Mouse (Mus musculus) midbrain, embryonic 13.5 days (tissue): Measurements from ENCODE around the gene Mpig6b. TPM values are rescaled to one million over a fixed set of nuclear protein-coding genes. Genes with fewer than 3 reads are reported as not detected.
A peak's percentile ranks its signal among the peaks of the same experiment; 100 is the strongest.

Source experiments
- ATAC-seq: fragments of 200-750 bp; cut with Nextera tagmentation; 2 replicates; pipeline ENCODE4 v1.8.0; 2017; ENCODE audit warnings: mild to moderate bottlenecking, moderate TSS enrichment, moderate library complexity
- H3K27ac ChIP-seq: fragments of 300-500 bp; sonication (generic); 2 replicates; pipeline ENCODE4 v1.5.1; 2015; ENCODE audit warnings: inconsistent platforms, mild to moderate bottlenecking, moderate library complexity
- H3K27me3 ChIP-seq: fragments of 300-500 bp; sonication (generic); 2 replicates; pipeline ENCODE4 v1.6.1; 2015; ENCODE audit warnings: mild to moderate bottlenecking, inconsistent platforms
- H3K36me3 ChIP-seq: fragments of 300-500 bp; sonication (generic); 2 replicates; pipeline ENCODE4 v1.6.1; 2015; ENCODE audit warnings: mild to moderate bottlenecking, inconsistent platforms
- H3K4me1 ChIP-seq: fragments of 300-500 bp; sonication (generic); replicated peaks from 2 replicates; pipeline ENCODE4 v1.6.1; 2015; ENCODE audit warnings: inconsistent platforms
- H3K4me2 ChIP-seq: fragments of 300-500 bp; sonication (generic); replicated peaks from 2 replicates; pipeline ENCODE4 v1.6.1; 2015; ENCODE audit warnings: moderate library complexity, mild to moderate bottlenecking, inconsistent platforms
- H3K4me3 ChIP-seq: fragments of 300-500 bp; sonication (generic); replicated peaks from 2 replicates; pipeline ENCODE4 v1.5.1; 2015; ENCODE audit warnings: mild to moderate bottlenecking, inconsistent platforms
- H3K9ac ChIP-seq: fragments of 300-500 bp; sonication (generic); replicated peaks from 2 replicates; pipeline ENCODE4 v1.6.1; 2015; ENCODE audit warnings: mild to moderate bottlenecking, inconsistent platforms
- H3K9me3 ChIP-seq: fragments of 300-500 bp; sonication (generic); 2 replicates; pipeline ENCODE4 v1.6.1; 2016; ENCODE audit warnings: mild to moderate bottlenecking, inconsistent platforms
- WGBS: fragments of 180-500 bp; shearing (Covaris S2); methylation state at CpG from one replicate; pipeline ENCODE4 v1.1.7; 2015; 5-methylcytosine and 5-hydroxymethylcytosine counted together
- polyA plus RNA-seq: library from polyadenylated mRNA; unstranded; fragments of >200 nt; fragmentation: Nextera tagmentation; extraction: Ambion mirVana; gene quantifications from 2 replicates; pipeline ENCODE4 v1.2.1, GENCODE M21; 2015

The Mpig6b gene
- polyA plus RNA-seq, 1 experiment from 2014 or later: 0.50 TPM

DNA sequence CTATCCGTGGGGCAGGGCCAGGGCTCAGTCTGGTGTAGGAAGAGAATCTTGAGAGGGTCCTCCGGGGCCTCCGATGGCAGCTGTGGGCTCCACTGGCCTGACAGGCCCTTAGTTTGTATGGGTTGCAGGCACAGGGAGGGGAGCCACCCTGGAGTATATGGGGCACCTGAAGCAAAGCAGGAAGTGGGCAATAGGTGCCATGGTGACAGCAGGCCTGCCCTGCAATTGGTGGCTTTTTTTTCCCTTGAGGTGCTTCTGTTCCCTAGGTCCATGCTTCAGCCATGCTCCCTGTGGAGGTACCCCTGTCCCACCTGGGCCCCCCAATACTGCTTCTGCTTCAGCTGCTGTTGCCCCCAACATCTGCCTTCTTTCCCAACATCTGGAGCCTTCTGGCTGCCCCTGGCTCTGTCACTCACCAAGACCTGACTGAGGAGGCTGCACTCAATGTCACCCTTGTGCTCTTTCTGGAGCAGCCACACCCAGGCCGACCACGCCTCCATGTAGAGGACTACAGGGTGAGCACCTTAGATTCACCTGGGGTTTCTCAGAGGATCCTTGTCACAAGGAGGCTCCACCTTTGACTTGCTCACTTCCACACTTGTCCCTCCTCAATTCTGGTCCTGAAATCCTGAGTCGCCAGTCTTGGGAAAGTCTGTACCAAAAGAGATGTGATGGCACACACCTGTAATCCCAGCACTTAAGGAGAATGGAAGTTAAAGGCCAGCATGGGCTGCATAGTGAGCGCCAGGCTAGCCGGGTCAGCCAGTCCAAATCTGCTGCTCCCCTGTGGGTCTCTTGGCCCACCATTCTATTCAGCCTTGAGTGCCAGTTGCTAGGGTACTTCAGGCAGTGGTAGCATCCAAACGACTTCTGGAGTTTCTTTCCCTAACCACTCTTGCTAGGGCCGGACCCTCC is 48.9 kb downstream of the Mpig6b start:
- ATAC-seq: no peak
- WGBS: 86% methylated on average over 10 of the region's 10 CpGs
- H3K9ac ChIP-seq: peak overlapping the region; percentile 36; the same call in 1 of the 2 replicates
- H3K9me3 ChIP-seq: no peaks in the 10 kb centered on the region
- H3K4me2 ChIP-seq: no peak overlapping the region
- peaks cover 59% of the 10 kb centered on the region for H3K36me3 ChIP-seq
- H3K4me1 ChIP-seq: peaks cover 20% of the 10 kb centered on the region
- H3K27me3 ChIP-seq: no peaks in the 10 kb centered on the region
- peak overlapping the region; percentile 44 for H3K27ac ChIP-seq
- no peak overlapping the region for H3K4me3 ChIP-seq

DNA sequence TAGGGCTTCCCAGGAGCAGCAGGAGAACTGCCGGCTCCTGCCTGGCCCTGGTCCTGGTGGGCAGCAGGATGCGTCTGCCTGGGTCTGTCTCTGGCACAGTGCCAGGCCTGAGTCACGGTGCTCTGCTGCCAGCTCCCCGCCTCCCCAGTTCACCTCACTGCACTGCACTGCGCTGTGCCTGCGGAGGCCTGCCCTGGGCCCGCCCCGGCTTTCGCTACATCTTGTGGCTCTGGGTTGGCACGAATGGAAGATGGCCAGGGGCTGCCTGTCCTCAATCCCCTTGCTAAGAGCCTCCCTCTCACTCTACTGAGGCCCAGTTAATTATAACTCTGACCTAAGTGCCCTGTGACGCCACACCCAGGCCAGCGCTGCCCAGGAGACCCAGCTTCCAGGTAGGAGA is 49.6 kb downstream of the Mpig6b start, which contains the start of gene Vwa7:
Gene Vwa7, plus strand, starts transcription at position 204 of the 400 bp plus-strand sequence.
- peak within 1 kb of the TSS; percentile 44 for H3K27ac ChIP-seq
- no peaks in the 10 kb centered on the region for H3K9me3 ChIP-seq
- H3K4me1 ChIP-seq: peaks cover 14% of the 10 kb centered on the region
- peak within 1 kb of the TSS; percentile 36; the same call in 1 of the 2 replicates for H3K9ac ChIP-seq
- no peaks in the 10 kb centered on the region for H3K27me3 ChIP-seq
- WGBS: 74% methylated on average over 12 of the region's 12 CpGs
- ATAC-seq: peak; percentile 34
- H3K4me3 ChIP-seq: no peak within 1 kb of the TSS
- no peak within 1 kb of the TSS for H3K4me2 ChIP-seq
- H3K36me3 ChIP-seq: peaks cover 65% of the 10 kb centered on the region

DNA sequence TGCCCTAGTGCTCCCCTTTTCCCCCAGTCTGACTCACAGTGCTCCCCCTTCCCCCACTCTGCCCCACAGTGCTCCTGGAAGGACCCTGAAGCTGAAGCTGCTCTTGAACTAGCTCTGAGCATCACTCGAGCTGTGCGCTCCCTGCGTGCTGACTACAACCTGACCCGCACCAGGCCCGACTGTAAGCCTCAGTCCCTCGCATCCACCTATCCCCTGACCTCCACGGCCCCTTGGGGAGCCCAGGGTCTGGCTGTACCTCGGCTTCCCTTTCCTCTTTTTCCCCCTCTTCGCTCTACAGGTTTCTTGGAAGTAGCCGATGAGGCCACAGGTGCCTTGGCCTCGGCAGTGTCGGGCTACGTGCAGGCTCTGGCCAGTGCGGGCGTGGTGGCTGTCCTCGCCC is 50.7 kb downstream of the Mpig6b start:
- H3K36me3 ChIP-seq: peaks cover 76% of the 10 kb centered on the region

DNA sequence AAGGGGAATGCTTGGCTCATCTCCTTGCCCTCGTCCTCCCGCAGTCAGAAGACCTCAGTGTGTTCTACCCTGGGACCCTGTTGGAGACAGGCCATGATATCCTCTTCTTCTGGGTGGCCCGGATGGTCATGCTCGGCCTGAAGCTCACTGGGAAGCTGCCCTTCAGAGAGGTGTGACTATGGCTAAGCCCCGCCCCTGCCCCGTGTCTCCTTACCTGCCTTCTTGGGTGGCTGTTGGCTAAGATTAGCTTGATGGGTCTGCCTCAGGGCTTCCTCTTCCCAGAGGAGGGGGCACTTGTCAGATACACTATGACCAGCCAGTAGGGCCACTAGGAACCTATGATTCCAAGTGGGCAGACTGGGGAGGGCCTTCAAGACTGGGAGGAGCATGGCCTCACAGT is 52.8 kb downstream of the Mpig6b start:
- no peak overlapping the region for H3K9ac ChIP-seq
- no peaks in the 10 kb centered on the region for H3K27me3 ChIP-seq
- WGBS: 89% methylated on average over 6 of the region's 6 CpGs
- no peak overlapping the region for H3K4me3 ChIP-seq
- no peak overlapping the region for H3K27ac ChIP-seq
- no peaks in the 10 kb centered on the region for H3K9me3 ChIP-seq
- H3K4me2 ChIP-seq: no peak overlapping the region
- H3K4me1 ChIP-seq: peaks cover 7% of the 10 kb centered on the region; the same call in 1 of the 2 replicates
- H3K36me3 ChIP-seq: peaks cover 95% of the 10 kb centered on the region
- no peak for ATAC-seq

More for the DNA sequence above, 50.7 kb downstream of the Mpig6b start:
- Histone ChIP-seq H3K4me1 (peaks cover 7% of the 10 kb centered on the region; the same call in 1 of the 2 replicates), H3K27me3 (no peaks in the 10 kb centered on the region), H3K4me3 (no peak overlapping the region), H3K9ac (no peak overlapping the region), H3K9me3 (no peaks in the 10 kb centered on the region), H3K27ac (no peak overlapping the region), H3K4me2 (no peak overlapping the region)
- WGBS: 90% methylated on average over 16 of the region's 16 CpGs
- no peak for ATAC-seq

Other genes with a start within 250 kb of the Mpig6b start
- gene Stk19, start 229.2 kb downstream of the Mpig6b start, polyA plus RNA-seq: 38.5 and 40.5 TPM in 2 replicates
- 74.7 and 76.1 TPM in 2 replicates for gene Dxo, start 229.2 kb downstream of the Mpig6b start, polyA plus RNA-seq
- gene Skiv2l, start 216.0 kb downstream of the Mpig6b start, polyA plus RNA-seq: 59.3 and 61.3 TPM in 2 replicates
- gene Nelfe, start 215.8 kb downstream of the Mpig6b start, polyA plus RNA-seq: 95.0 and 100 TPM in 2 replicates
- gene Cfb, start 203.7 kb downstream of the Mpig6b start, polyA plus RNA-seq: 1.7 and 2.2 TPM in 2 replicates
- 13.2 and 16.3 TPM in 2 replicates for gene Zbtb12, start 186.7 kb downstream of the Mpig6b start, polyA plus RNA-seq
- gene Gm20547, start 184.1 kb downstream of the Mpig6b start, polyA plus RNA-seq: 0.08 TPM in 1 of 2 replicates, not detected in the other
- gene C2, start 167.9 kb downstream of the Mpig6b start, polyA plus RNA-seq: 1.2 and 2.1 TPM in 2 replicates
- 105 and 114 TPM in 2 replicates for gene Ehmt2, start 167.7 kb downstream of the Mpig6b start, polyA plus RNA-seq
- 0.09 TPM in 1 of 2 replicates, not detected in the other for gene Slc44a4, start 151.7 kb downstream of the Mpig6b start, polyA plus RNA-seq
- gene Neu1, start 134.9 kb downstream of the Mpig6b start, polyA plus RNA-seq: 25.5 and 25.9 TPM in 2 replicates
- gene Hspa1b, start 106.9 kb downstream of the Mpig6b start, polyA plus RNA-seq: 0.10 and 0.11 TPM in 2 replicates
- gene Gm20481, start 96.3 kb downstream of the Mpig6b start, polyA plus RNA-seq: not detected in 2 replicates
- 2.8 and 2.9 TPM in 2 replicates for gene Hspa1a, start 94.0 kb downstream of the Mpig6b start, polyA plus RNA-seq
- 0.55 and 1.5 TPM in 2 replicates for gene Hspa1l, start 93.5 kb downstream of the Mpig6b start, polyA plus RNA-seq
- 141 and 150 TPM in 2 replicates for gene Lsm2, start 84.3 kb downstream of the Mpig6b start, polyA plus RNA-seq
- gene Vars, start 65.2 kb downstream of the Mpig6b start, polyA plus RNA-seq: 61.0 and 69.1 TPM in 2 replicates
- 0.13 and 0.20 TPM in 2 replicates for gene Vwa7, start 49.6 kb downstream of the Mpig6b start, polyA plus RNA-seq
- gene Sapcd1, start 38.2 kb downstream of the Mpig6b start, polyA plus RNA-seq: 3.8 and 4.3 TPM in 2 replicates
- 3.3 and 3.7 TPM in 2 replicates for gene Msh5, start 19.4 kb downstream of the Mpig6b start, polyA plus RNA-seq
- 93.7 and 99.6 TPM in 2 replicates for gene Clic1, start 16.2 kb downstream of the Mpig6b start, polyA plus RNA-seq
- gene Ddah2, start 7.1 kb downstream of the Mpig6b start, polyA plus RNA-seq: 501 and 531 TPM in 2 replicates
- gene Ly6g6c, start 796 bp downstream of the Mpig6b start, polyA plus RNA-seq: not detected in 2 replicates
- 0.18 and 0.32 TPM in 2 replicates for gene Ly6g6e, start 10.7 kb upstream of the Mpig6b start, polyA plus RNA-seq
- gene Ly6g6d, start 11.9 kb upstream of the Mpig6b start, polyA plus RNA-seq: 1.0 and 1.9 TPM in 2 replicates
- 0.18 and 0.19 TPM in 2 replicates for gene Ly6g6f, start 19.4 kb upstream of the Mpig6b start, polyA plus RNA-seq
- gene Abhd16a, start 23.1 kb upstream of the Mpig6b start, polyA plus RNA-seq: 85.1 and 86.5 TPM in 2 replicates
- gene Ly6g5c, start 42.1 kb upstream of the Mpig6b start, polyA plus RNA-seq: not detected in 2 replicates
- gene Ly6g5b, start 49.2 kb upstream of the Mpig6b start, polyA plus RNA-seq: 1.4 and 1.7 TPM in 2 replicates
- 27.1 and 30.4 TPM in 2 replicates for gene Gpank1, start 55.3 kb upstream of the Mpig6b start, polyA plus RNA-seq
- 293 and 316 TPM in 2 replicates for gene Csnk2b, start 55.9 kb upstream of the Mpig6b start, polyA plus RNA-seq
- gene D17H6S53E, start 60.2 kb upstream of the Mpig6b start, polyA plus RNA-seq: 9.2 and 9.4 TPM in 2 replicates
- gene Apom, start 65.9 kb upstream of the Mpig6b start, polyA plus RNA-seq: 0.53 and 0.63 TPM in 2 replicates
- gene Bag6, start 69.0 kb upstream of the Mpig6b start, polyA plus RNA-seq: 93.7 and 93.9 TPM in 2 replicates
- gene Prrc2a, start 98.7 kb upstream of the Mpig6b start, polyA plus RNA-seq: 209 and 228 TPM in 2 replicates
- gene Aif1, start 109.9 kb upstream of the Mpig6b start, polyA plus RNA-seq: 4.9 and 7.0 TPM in 2 replicates
- 4.8 and 7.1 TPM in 2 replicates for gene Lst1, start 122.3 kb upstream of the Mpig6b start, polyA plus RNA-seq
- 0.35 and 0.76 TPM in 2 replicates for gene Ltb, start 128.3 kb upstream of the Mpig6b start, polyA plus RNA-seq
- gene Tnf, start 135.8 kb upstream of the Mpig6b start, polyA plus RNA-seq: not detected in 2 replicates
- 0.11 and 0.23 TPM in 2 replicates for gene Lta, start 139.2 kb upstream of the Mpig6b start, polyA plus RNA-seq
- 0.57 and 0.79 TPM in 2 replicates for gene Gm16181, start 154.7 kb upstream of the Mpig6b start, polyA plus RNA-seq
- gene Atp6v1g2, start 167.5 kb upstream of the Mpig6b start, polyA plus RNA-seq: 41.6 and 43.0 TPM in 2 replicates
- gene Nfkbil1, start 169.6 kb upstream of the Mpig6b start, polyA plus RNA-seq: 8.3 and 11.0 TPM in 2 replicates
- gene Ddx39b, start 175.6 kb upstream of the Mpig6b start, polyA plus RNA-seq: 460 and 465 TPM in 2 replicates
- gene H2-D1, start 196.5 kb upstream of the Mpig6b start, polyA plus RNA-seq: 49.5 and 52.5 TPM in 2 replicates